Mouse (Mus musculus) limb, embryonic 11.5 days (tissue): ENCODE data around the gene Dync1h1. TPM values are rescaled to one million over a fixed set of nuclear protein-coding genes. Genes with fewer than 3 reads are reported as not detected.
A peak's percentile ranks its signal among the peaks of the same experiment; 100 is the strongest.

Experiments used
- ATAC-seq: fragments of 200-750 bp; cut with Nextera tagmentation; 2 replicates; pipeline ENCODE4 v1.8.0; 2017; ENCODE audit warnings: low read depth; ENCODE audit not compliant: insufficient number of reproducible peaks, low FRiP score, low TSS enrichment
- DNase-seq: peaks from one replicate; pipeline ENCODE4 v3.0.0-alpha.2; 2015; ENCODE audit warnings: low spot score
- H3K27ac ChIP-seq: fragments of 300-500 bp; sonication (generic); replicated peaks from 2 replicates; pipeline ENCODE4 v1.5.1; 2014; ENCODE audit warnings: low read depth, mild to moderate bottlenecking, low read length
- H3K27me3 ChIP-seq: fragments of 300-500 bp; sonication (generic); 2 replicates; pipeline ENCODE4 v1.6.1; 2014; ENCODE audit warnings: mild to moderate bottlenecking, low read length, mixed read lengths; ENCODE audit not compliant: control insufficient read depth, insufficient read depth
- H3K36me3 ChIP-seq: fragments of 300-500 bp; sonication (generic); 2 replicates; pipeline ENCODE4 v1.6.1; 2014; ENCODE audit warnings: mild to moderate bottlenecking, low read length, moderate library complexity, mixed read lengths; ENCODE audit not compliant: control insufficient read depth, insufficient read depth
- H3K4me1 ChIP-seq: fragments of 300-500 bp; sonication (generic); 2 replicates; pipeline ENCODE4 v1.6.1; 2014; ENCODE audit warnings: low read length, mixed read lengths; ENCODE audit not compliant: control insufficient read depth, insufficient read depth
- H3K4me2 ChIP-seq: fragments of 300-500 bp; sonication (generic); 2 replicates; pipeline ENCODE4 v1.6.1; 2014; ENCODE audit warnings: low read depth, mild to moderate bottlenecking, moderate library complexity; ENCODE audit not compliant: severe bottlenecking
- H3K4me3 ChIP-seq: fragments of 300-500 bp; sonication (generic); 2 replicates; pipeline ENCODE4 v1.5.1; 2014; ENCODE audit warnings: low read depth, low read length
- H3K9ac ChIP-seq: fragments of 300-500 bp; sonication (generic); 2 replicates; pipeline ENCODE4 v1.6.1; 2014; ENCODE audit warnings: mild to moderate bottlenecking, low read length
- H3K9me3 ChIP-seq: fragments of 300-500 bp; sonication (generic); 2 replicates; pipeline ENCODE4 v1.6.1; 2016; ENCODE audit warnings: low read length; ENCODE audit not compliant: control insufficient read depth
- WGBS: fragments of 180-500 bp; shearing (Covaris S2); extraction: QIAGEN DNeasy Blood & Tissue Kit; methylation state at CpG from one replicate; pipeline ENCODE4 v1.1.7; 2014; 5-methylcytosine and 5-hydroxymethylcytosine counted together
- polyA plus RNA-seq: library from polyadenylated mRNA; unstranded; fragments of >200 nt; fragmentation: Nextera tagmentation; extraction: Ambion mirVana; gene quantifications from 2 replicates; pipeline ENCODE4 v1.2.1, GENCODE M21; 2014

Gene Dync1h1
- polyA plus RNA-seq, 1 experiment from 2014 or later, result 67.7 TPM

DNA sequence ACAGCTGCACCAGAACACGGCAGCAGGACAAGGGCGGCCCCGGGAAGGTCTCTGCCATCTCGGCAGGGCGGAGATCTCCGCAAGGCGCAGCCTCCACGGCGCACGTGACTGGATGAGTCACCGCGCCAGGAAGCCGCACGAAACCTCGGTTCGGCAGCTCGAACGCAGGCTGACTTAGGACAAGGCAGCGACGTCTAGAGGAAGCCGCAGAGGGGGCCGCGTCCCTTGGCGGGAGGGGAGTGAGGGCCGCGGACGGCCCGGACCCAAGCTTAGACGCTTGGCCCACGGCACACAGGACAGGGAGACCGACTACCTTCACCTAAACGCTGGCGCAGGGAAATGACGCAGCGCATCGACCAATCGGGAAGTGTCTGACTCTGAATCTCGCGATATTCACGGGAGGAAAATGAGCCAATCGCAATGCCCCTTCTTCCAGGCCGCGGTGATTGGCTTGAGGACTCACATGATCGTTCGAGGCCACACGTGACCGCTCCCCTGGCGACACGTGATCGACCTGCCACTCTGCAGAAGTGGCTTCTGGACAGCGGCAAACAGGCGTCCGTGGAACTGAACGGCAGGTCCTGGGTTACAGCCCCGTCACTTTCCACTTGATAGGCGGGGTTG, 9.9 kb upstream of the Dync1h1 start:
- WGBS, result under 1% methylated on average over 56 of the region's 56 CpGs
- Histone ChIP-seq H3K27ac (peak overlapping the region; percentile 32), H3K9ac (peak overlapping the region; percentile 75), H3K27me3 (no peaks in the 10 kb centered on the region), H3K9me3 (no peaks in the 10 kb centered on the region), H3K4me1 (peaks cover 2% of the 10 kb centered on the region; the same call in 1 of the 2 replicates), H3K36me3 (no peaks in the 10 kb centered on the region), H3K4me2 (peak overlapping the region; percentile 93), H3K4me3 (peak overlapping the region; percentile 57)
- ATAC-seq (peak; percentile 96), DNase-seq (peak; percentile 99)

DNA sequence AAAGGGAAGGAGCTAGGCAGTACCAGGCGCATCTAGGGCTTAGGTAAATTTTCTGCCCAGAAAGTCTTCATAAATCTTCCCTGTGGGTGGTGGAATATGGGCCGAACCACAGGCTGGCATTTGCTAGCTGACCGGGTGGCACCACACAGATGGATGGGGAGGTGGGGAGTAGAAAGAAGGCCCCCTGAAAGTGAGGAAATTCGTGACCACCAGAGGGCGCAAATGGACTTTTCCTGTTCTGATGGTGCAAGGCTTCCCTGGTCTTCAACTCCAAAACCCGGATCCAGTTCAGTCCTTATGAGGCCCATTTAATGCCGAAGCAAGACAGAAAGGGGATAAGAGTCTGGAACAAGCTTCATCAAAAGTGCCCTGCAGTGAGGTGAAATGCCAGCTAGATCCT, 2.7 kb upstream of the Dync1h1 start:
- H3K27ac ChIP-seq, result no peak overlapping the region
- H3K27me3 ChIP-seq, result no peaks in the 10 kb centered on the region
- H3K9me3 ChIP-seq, result no peaks in the 10 kb centered on the region
- no peak overlapping the region for H3K9ac ChIP-seq
- ATAC-seq (no peak), DNase-seq (peak; percentile 88)
- WGBS, result 12% methylated on average over 7 of the region's 7 CpGs
- peaks cover 9% of the 10 kb centered on the region for H3K4me1 ChIP-seq
- H3K4me2 ChIP-seq, result no peak overlapping the region
- H3K4me3 ChIP-seq, result no peak overlapping the region
- H3K36me3 ChIP-seq, result no peaks in the 10 kb centered on the region

DNA sequence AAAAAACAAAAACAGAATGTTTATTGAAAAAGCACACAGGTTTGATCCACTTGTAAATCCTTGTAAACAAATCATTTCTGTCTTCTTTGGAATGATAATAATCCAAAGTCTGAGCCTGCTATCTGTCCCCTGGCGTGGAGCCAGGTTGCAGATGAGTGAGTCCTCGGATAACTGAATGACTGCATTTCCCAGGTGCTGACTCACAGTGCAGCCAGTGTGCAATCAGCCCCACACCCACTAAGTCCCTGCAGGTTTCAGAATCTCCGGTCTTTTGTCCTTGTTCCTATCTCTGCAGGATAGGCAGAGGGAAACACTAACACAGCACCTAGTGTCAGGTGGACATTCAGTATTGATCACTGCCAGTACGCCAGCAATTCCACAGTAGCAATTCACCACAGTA, 1.5 kb upstream of the Dync1h1 start:
- H3K27ac ChIP-seq, result no peak overlapping the region
- no peaks in the 10 kb centered on the region for H3K36me3 ChIP-seq
- no peak for ATAC-seq
- H3K9me3 ChIP-seq, result no peaks in the 10 kb centered on the region
- DNase-seq, result no peak
- H3K4me2 ChIP-seq, result no peak overlapping the region
- no peaks in the 10 kb centered on the region for H3K27me3 ChIP-seq
- peaks cover 9% of the 10 kb centered on the region for H3K4me1 ChIP-seq
- H3K9ac ChIP-seq, result no peak overlapping the region
- 73% methylated on average over 4 of the region's 4 CpGs for WGBS
- H3K4me3 ChIP-seq, result no peak overlapping the region

DNA sequence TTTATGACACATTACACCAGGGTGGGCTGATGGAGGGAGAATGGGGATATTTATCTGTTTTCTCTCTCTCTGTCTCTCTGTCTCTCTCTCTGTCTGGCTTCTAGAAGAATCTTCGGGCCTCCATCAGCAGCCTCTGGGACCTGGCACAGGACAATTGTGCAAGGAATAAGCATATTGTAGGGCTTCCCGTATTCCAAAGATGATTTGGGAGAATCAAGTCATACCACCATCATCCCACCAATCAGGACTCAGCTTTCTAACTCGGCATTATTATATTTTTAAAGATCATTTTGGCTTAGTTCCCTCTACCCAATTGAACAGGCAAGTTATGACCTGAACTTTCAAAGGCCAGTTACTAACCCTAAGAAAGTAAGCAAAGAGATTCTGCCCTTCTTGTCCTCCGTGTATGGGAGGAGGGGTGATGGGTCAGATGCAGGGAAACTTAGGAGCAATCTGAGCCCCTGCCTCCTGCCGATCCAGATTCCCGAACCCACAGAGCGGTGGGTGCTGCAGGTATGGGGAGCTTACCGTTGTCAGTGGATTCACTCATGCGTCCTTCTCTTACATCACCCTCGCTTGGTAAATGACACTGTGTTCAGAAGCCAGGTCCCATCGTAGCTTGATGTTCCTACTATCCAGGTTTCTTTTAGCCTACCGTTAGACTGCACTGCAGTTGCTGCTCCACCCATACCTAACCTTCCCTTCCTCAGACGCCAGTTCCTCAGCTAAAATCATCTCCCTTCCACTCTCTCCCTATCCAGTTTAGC, 844 bp upstream of the Dync1h1 start:
- Histone ChIP-seq H3K4me1 (peaks cover 9% of the 10 kb centered on the region), H3K9me3 (no peaks in the 10 kb centered on the region), H3K4me2 (peak overlapping the region; percentile 93), H3K9ac (peak overlapping the region; percentile 30; the same call in 1 of the 2 replicates), H3K27ac (no peak overlapping the region), H3K4me3 (peak overlapping the region; percentile 98), H3K36me3 (no peaks in the 10 kb centered on the region; the same call in 1 of the 2 replicates), H3K27me3 (no peaks in the 10 kb centered on the region)
- ATAC-seq (peak; percentile 23), DNase-seq (no peak)
- WGBS, result 57% methylated on average over 13 of the region's 13 CpGs

DNA sequence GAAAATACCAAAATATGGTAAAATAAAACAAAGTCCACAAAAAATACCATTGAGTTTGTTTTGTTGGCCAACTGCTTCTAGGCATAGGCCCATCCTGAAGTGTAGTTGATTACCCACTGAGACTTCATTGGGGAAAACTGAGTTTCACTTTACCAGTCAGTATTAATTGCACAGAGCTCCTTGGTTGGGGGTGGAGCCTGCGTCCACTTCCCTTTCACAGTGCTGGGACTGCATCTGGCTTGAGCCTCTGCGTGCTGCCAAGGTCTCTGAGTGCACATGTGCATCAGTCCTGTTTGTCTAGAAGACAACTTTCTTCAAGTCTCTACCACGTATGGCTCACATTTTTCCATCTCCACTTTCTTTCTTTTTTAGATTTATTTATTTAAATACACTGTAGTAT, 4.9 kb downstream of the Dync1h1 start:
- 89% methylated on average over 3 of the region's 3 CpGs for WGBS
- H3K36me3 ChIP-seq, result no peaks in the 10 kb centered on the region; the same call in none of the 2 replicates
- H3K4me1 ChIP-seq, result peaks cover 9% of the 10 kb centered on the region
- H3K27ac ChIP-seq, result no peak overlapping the region
- no peak for ATAC-seq
- no peak overlapping the region for H3K4me3 ChIP-seq
- H3K27me3 ChIP-seq, result no peaks in the 10 kb centered on the region
- H3K9me3 ChIP-seq, result no peaks in the 10 kb centered on the region
- H3K4me2 ChIP-seq, result no peak overlapping the region
- DNase-seq, result no peak
- no peak overlapping the region for H3K9ac ChIP-seq

DNA sequence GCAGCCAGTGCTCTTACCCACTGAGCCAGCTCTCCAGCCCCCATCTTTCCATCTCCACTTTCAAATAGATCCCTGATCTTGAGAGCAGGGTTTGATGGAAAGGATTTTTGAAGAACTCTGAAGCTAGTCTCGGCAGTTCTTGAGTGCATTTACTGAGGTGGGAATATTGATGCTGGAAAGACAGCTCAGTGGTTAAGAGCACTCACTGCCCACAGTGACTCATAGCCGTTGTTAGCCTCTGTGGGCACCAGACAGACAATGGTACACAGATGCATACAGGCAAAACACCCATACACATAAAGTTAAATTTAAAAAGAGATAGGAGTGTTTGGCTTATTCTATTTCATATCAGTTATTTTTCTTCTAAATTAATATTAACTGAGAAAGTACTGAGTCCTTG, 5.4 kb downstream of the Dync1h1 start:
- DNase-seq (no peak), ATAC-seq (no peak)
- Histone ChIP-seq H3K36me3 (no peaks in the 10 kb centered on the region; the same call in none of the 2 replicates), H3K9ac (no peak overlapping the region), H3K4me3 (no peak overlapping the region), H3K4me2 (no peak overlapping the region), H3K27me3 (no peaks in the 10 kb centered on the region), H3K27ac (no peak overlapping the region), H3K4me1 (peaks cover 9% of the 10 kb centered on the region), H3K9me3 (no peaks in the 10 kb centered on the region)
- WGBS, result 88% methylated on average over 2 of the region's 2 CpGs

DNA sequence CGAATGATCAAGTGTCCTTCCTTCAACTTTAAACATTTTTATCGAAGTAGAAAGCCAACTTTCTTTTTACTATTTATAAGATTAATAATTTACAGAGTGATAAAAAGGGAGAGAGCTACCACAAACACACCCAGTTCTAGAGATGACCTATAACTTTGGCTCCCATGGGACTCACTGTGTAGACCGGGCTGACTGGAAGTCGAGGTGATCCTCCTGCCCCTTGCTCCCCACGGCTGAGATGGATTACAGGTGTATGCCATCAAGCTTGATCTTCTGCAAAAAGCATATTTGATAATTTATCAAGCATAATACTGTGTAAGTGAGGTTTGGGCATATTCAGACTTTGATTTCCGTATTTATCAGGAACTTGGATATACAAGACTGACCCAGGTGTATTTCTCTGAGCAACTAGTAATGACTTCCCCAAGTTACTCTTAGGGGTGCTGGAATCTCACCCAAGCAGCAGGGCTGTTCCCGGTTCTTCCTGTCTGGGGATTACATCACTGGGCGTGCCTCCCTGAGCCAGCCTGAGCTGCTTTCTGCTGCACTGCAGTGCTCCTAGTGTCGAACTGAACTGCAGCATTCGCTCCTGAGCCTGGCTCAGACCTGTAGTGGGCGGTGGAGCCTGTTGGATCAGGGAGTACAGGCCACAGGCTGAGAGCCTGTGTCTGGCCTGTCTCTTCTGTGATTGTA, 7.4 kb downstream of the Dync1h1 start:
- Histone ChIP-seq H3K4me3 (no peak overlapping the region), H3K27ac (no peak overlapping the region), H3K4me1 (no peaks in the 10 kb centered on the region), H3K36me3 (peaks cover 2% of the 10 kb centered on the region), H3K4me2 (no peak overlapping the region), H3K27me3 (no peaks in the 10 kb centered on the region), H3K9ac (no peak overlapping the region), H3K9me3 (no peaks in the 10 kb centered on the region)
- DNase-seq (no peak), ATAC-seq (no peak)
- 81% methylated on average over 11 of the region's 11 CpGs for WGBS

DNA sequence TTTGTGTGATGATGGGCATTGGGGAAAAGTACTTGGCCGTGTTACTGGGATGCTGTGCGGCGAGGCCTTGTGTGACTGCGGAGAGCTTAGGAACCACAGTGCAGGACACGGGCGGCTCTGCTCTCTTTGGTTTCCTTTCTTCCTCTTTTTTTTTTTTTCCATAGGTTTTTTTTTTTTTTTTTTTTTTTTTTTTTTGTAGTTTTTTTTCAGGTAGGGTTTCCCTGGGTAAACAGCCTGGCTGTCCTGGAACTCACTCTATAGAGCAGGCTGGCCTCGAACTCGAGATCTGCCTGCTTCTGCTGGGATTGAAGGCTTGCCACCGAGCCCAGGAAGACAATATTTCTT, 7.9 kb downstream of the Dync1h1 start:
- 92% methylated on average over 9 of the region's 9 CpGs for WGBS
- H3K4me3 ChIP-seq, result no peak overlapping the region
- no peaks in the 10 kb centered on the region for H3K4me1 ChIP-seq
- no peak for DNase-seq
- H3K27ac ChIP-seq, result no peak overlapping the region
- no peak for ATAC-seq
- no peak overlapping the region for H3K4me2 ChIP-seq
- H3K9ac ChIP-seq, result no peak overlapping the region
- no peaks in the 10 kb centered on the region for H3K27me3 ChIP-seq
- no peaks in the 10 kb centered on the region for H3K9me3 ChIP-seq
- H3K36me3 ChIP-seq, result peaks cover 5% of the 10 kb centered on the region
